Mouse (Mus musculus) cerebral cortex, adult 2 months (tissue): ENCODE measurements around the gene Dydc2.

Experiments
- WGBS: fragments of 180-500 bp; shearing (Covaris S2); methylation state at CpG from one replicate; pipeline ENCODE4 v1.1.7; 2018; 5-methylcytosine and 5-hydroxymethylcytosine counted together

Gene Dydc2

DNA sequence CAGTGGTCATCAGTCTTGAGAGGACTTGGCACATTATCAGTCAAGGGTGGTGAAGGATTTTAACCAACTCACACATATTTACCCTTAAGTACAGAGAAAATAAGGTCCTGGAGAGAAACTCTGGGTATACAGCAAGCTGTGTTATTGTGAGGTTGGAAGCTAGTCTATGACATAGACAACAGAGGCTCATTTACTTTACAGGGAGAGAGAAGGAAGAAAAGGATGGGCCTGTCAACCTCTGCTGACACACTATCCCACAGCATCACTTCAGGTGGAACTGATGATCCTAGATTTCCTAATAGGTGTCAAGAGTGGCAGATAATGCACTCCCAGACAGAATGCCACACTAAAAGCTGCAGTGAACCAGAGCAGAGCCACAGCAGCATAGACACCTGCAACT, at the start of gene Dydc2:
TSS of gene Dydc2 (minus strand) at position 101 of the 400 bp plus-strand sequence.

DNA sequence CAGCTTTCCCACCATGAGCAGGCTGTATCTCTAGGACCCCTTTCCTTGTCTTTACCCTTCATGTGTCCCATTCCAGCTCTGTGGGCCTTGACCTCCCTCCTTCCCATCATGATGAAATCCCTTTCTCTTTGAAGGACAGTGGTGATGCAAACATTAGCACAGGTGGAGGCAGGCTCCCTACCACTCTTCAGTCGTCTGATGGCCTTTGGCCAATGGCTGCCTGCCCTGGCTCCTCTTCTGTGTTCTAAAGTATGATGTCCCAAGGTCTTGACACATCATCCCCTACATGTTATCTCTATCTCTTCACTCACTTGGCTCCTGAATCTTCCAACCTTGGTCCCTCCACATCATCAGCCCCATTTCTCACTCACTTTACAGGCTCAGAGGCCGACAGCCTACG, 47.3 kb upstream of the Dydc2 start:
- 88% methylated on average over 3 of the region's 3 CpGs for WGBS

DNA sequence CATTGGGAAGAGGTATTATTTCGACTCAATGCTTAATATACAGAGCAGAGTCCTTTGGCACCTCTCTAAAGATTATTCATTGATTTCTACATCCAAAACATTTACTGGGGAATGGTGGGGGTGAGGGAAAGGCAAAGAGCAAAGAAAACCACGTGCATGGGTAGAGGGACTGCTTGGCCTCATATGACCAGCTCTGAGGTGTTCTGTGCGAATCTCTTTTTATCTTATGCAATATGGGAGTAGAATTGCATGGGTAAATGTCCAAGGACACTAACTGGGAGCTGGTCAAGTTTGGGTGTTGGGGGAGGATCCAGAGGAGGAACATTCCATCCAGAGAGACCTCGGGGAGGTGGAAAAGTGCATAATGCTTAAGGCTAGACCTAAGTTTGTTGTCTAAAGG, 43.9 kb upstream of the Dydc2 start:
- WGBS, result 80% methylated on average over 4 of the region's 4 CpGs

DNA sequence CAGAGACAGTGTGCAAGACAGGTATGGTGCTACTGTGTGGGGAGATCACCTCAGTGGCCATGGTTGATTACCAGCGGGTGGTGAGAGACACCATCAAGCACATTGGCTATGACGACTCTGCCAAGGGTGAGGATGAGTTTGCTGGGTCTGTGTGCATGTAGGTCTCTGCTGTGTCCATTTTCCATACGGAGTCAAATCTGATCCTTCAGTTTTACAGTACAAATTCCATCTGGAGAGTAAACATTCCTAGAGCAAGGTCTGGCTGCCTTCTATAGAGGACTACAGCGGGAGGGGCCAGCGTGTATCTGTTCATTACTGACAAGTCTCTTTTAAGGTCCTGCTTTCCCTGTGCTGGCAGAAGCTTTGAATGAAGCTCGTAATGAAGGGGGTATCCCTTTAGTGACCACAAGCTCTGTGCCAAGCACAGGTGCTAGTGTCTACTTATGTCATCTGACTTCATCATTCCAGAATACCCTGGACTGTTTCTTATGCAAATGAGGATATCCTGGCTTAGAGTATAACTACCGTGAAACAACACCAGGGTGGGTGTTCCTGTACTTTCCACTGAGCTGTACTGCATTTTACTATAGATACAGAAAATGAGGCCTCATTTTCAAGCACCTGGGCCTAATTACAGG, 42.1 kb upstream of the Dydc2 start:
- WGBS, result 88% methylated on average over 7 of the region's 7 CpGs

DNA sequence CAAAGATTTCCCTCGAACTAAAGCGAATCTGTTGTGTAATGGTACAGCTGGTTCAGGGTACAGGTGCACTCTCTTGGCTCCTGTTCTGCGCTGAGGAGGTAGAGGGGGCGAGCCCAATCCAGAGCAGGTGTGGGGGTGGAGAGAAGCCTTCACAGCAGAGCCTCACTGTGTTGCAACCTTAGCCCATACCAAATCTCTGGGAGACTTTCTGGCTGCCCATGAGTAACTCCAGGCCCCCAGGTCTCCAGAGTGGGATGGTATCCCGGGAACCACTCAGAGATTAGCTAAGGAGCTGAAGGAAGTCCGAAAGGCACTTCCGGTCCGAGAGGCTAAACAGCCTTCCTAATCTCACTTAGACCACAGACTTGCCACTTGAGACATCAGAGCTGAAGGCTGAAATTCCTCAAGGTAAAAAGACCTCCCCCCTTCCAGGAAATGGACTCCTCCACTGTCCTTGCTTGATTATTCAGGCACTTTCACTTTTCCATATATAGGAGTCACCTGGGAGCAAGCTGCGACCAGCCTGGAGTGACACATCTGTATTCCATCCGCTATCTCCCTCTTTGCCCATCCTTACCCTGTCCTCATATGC, 35.9 kb upstream of the Dydc2 start, which contains the start of gene Mat1a:
TSS of gene Mat1a (plus strand) at position 183 of the 592 bp plus-strand sequence.
- 80% methylated on average over 10 of the region's 10 CpGs for WGBS

DNA sequence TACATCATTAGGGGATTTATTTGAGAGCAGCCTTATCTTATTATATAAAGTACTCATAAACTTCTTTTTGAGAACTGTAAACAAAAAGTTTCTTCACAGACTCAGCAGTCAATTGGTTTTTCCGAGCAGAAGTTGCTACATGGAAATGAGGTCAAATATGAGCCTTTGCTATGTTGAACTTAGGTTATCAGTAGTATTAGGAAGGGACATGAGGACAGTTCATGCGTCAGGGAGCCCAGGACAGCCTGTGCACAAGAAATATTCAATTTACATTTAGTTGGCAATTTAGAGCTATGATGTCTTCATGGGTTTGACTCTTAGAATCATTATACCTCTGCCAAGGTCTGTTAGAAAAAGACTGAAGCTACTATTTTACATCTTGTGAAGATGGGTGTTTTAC, 33.3 kb upstream of the Dydc2 start:
- 79% methylated on average over 2 of the region's 2 CpGs for WGBS

DNA sequence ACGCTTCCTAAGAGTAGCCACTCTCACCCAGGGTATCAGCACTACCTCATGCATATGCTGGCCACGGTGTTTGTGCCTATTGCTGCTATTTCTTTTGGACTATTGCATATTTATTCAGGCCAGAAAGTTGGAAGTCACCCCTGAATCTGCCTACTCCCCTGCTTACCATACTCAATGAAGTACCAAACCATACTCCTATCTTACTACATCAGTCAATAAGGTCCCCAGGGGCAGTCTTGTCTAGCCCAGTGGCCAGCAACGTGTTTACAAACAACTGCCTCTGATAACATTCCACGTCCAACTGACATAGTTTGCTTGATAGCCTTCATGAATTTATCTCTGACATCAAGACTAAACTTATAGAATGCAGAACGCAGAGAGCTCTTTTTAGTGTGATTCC, 32.2 kb upstream of the Dydc2 start:
- WGBS, result 84% methylated on average over 5 of the region's 5 CpGs

DNA sequence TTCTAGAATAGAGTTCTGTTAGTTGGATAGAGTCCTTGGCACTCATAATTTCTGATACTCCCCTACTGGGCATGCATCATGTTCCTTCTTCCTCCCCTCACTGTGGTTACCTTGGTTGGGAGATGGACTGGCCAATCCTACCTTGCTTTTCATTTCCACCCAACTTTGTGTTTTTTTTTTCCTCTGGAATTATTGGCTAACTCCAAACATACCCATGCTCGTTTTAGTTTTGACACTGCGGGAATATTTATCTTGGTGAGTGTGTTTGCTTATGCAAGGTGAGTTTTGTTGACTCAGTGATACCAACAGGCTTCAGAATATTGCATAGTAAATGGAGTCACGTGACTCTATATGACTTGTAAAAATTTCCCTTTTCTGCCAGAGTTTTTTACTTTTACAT, 31.7 kb upstream of the Dydc2 start:
- WGBS, result 83% methylated on average over 3 of the region's 3 CpGs

DNA sequence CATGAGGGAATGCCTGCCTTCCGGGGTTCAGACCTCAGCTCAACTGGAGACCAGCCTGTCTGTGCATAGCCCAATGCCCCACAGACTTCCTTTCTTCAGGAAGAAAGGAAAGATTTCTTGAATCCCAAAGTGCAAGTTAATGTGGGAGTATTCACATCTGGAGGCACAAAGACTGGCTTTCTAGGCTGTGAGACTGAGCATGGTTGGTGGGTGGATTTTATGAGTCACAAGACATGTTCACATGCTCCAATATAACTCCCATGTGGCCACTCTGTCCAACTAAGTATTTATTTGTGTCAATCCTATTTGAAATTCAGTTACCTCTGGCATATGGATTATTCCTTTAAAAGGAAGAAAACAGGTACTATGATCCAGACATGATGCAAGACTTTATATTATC, 29.7 kb upstream of the Dydc2 start:
- WGBS, result 79% methylated on average over 1 of the region's 1 CpGs

DNA sequence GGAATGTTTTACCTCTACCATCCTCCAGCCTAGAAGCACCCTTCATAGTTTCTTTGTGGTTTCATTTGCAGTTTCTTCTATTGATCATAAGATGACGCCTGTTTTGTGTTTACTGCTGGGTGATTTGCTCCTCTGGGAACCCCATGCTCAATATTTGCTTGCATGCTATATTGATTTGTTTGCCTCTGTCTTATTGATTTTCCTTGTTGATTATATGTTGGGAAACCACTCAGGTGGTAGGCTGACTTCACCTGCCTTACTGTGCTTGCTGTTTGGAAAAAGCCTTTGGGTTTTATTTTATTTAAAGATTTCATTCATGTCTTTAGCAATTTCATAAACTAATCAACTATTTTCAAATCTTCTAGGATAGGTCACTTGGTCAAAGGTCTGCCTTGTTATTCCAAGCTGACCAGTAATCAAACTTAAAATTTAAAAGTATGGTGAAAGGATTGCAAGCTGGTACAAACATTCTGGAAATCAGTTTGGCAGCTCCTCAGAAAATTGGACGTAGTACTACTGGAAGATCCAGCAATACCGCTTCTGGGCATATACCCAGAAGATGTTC, 27.4 kb upstream of the Dydc2 start:
- 89% methylated on average over 3 of the region's 3 CpGs for WGBS

DNA sequence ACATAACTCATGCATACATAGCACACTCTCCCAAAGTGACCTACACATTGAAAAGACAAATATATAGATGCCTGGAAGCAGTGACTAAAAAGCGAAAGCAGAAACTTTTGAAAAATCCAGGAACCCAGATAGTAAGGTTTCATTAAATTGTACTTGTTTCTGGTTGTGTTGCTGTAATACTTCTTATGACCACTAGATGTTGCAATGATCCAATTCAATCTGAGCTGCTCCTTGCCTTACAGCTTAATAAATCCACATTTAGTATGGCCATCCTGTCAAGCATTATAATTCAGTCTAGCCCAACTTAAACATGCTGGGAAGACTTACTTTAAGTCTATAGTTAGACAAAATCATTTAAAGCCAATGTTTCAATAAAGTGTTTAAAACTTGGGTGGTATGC, 25.1 kb upstream of the Dydc2 start:
- WGBS, result 67% methylated on average over 1 of the region's 1 CpGs

DNA sequence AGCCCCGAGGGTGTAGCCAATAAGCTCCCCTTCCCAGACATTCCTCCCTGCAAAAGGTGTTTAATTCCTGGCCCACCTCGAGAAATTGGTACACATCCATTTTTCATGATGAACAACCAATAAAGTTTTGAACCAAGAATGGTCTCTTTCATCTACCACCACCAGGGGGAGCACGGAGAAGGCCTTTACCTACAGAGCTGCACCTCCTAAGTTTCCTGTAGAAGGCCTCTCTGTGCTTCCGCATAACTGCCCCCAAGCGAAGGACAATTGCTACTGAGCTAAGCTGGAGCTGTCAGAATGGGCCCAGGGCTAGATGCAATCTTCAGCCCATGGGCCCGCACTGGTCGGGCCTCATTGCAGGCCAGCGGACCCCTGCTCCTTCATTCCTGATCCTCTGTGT, 21.8 kb upstream of the Dydc2 start:
- WGBS, result 52% methylated on average over 8 of the region's 8 CpGs

DNA sequence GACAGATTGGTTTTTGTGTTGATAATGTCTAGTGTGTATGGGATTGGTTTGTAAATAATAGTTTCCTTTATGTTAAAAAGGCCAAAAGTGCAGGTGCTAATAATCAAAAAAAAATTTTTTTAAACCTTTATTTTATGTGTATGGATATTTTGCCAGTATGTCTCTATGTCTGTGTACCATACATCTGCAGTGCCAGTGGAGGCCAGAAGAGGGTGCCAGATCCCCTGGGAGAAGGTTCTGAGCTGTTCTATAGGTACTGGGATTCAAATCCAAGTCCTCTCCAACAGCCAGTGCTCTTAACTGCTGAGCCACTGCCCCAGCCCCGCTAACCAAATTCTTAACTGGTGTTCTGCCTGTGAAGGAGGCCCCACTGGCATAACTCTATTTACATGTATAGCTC, 18.5 kb upstream of the Dydc2 start:
- WGBS, result 91% methylated on average over 1 of the region's 1 CpGs

DNA sequence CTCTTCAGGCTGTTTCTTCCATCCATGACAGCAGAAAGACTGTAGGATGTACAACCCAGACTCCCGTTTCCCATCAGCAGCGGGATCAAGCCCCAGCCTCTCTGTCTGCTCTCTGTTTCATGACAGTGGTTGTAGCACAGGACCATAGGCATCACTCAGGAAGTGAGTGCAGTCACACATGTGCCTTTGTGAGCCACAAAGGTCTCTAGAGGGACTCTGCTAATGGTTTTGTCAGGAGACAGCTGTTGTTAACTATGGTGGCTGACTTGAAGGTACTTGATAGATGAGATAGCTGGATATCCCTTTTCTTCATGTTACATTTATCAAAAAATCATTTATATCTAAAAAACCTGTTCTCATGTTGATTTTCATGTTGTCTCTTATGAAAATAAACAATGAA, 13.4 kb upstream of the Dydc2 start:
- 80% methylated on average over 2 of the region's 2 CpGs for WGBS

DNA sequence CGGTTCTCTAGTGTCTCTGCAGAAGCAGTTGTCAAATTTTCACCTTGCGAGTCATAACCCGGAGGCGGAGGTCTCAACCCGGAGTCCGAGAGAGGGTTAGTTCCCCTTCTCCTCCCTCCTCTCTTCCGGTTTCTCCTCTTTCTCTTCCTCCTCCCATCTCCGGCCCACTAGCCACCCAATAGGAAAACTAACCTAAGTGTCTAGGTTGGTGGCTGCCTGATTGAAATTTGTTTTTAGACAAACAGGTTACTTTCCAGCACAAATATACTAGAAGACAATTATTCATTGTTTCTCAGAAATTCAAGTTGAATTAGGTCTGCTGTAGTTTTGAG, 3.9 kb upstream of the Dydc2 start:
- 4% methylated on average over 8 of the region's 8 CpGs for WGBS

DNA sequence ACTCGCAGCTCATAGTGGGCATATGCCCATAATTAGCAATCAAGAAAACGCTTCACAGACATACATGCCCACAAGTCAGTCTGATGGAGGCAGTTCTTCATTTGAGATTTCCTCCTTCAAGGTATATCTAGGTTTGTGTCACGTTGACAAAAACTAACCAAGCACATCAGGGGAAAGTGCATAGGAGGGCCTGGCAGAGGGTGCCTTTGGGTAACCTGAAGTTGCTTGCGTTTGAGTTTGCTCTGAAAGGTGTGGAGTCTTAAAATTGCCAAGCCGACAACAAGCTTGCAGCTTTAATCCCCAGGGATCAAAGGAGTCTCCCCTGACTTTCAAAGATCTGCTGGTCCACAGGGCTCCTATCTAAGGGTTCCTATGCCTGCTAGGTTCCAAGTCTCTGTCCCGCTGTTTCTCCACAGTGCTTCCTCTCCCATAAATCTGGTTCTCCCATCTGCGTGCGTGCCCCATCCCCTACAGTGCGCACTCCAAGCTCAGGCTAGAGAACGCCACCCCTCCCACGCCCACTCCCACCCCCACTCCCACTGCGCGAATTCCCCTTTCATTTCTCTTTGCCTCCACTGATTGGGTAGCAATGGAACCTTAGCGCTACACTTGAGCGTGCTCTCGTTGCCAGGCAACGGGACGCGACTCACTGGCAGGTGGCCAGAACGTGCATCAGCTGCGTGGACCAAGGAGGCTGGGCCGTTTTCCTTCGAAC, 3.4 kb upstream of the Dydc2 start, which contains the start of gene Dydc1:
TSS of gene Dydc1 (plus strand) at position 683 of the 715 bp plus-strand sequence.
- WGBS, result 10% methylated on average over 23 of the region's 23 CpGs

DNA sequence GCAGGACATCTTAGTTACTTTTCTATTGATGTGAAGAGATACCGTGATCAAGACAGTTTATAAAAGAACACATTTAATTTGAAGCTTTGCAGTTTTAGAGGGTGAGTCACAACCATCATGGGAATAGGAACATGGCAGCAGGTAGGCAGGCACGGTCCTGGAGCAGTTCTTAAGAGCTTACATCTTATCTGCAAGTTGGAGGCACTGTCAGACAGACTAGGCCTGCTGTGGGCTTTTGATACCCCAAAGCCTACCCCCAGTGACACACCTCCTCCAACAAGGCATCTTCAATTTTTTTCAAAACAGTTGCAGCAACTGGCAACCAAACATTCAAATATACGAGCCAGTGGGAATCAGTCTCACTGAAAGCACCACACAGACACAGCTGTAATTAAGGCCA, 1.3 kb upstream of the Dydc2 start:
- WGBS, result 69% methylated on average over 3 of the region's 3 CpGs

DNA sequence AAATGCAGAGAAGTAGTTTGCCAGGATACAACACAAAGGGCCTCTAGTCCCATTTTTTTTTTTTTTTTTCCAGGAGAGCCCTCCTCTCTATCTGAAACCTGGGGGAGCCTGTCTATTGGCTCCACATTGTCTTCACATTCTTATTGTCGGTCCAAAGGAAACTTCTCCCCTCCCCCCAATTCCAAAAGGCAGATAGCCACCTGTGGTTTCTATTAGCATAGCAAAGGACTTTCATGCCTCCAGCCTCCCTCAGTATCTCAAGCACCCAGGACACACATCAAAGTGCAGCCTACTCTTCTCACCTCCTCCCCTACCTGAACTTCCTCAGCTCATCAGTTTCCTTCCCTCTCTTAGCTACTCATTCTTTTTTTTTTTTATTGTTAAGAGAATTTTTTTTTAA, 2.6 kb downstream of the Dydc2 start:
- WGBS, result 64% methylated on average over 1 of the region's 1 CpGs

DNA sequence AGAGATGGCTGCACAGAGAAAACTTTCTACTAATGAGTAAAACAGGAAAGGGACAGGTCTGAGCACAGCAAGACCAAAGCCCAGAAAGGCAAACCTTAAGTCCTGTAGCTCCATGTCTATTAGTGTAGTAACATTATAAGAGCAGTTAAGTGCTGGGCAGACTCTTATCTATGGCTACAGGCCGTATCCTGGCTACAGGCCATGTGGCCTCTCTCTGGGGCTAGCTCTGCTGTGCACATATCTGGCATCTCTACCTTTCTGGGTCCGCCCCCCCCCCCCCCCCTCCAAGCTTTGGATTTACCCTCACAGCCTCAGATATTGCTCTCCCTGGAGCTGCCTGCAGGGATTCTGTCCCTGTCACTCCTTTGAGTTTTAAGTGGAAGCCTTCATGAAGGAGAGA, 3.8 kb downstream of the Dydc2 start:
- WGBS, result 83% methylated on average over 1 of the region's 2 CpGs

DNA sequence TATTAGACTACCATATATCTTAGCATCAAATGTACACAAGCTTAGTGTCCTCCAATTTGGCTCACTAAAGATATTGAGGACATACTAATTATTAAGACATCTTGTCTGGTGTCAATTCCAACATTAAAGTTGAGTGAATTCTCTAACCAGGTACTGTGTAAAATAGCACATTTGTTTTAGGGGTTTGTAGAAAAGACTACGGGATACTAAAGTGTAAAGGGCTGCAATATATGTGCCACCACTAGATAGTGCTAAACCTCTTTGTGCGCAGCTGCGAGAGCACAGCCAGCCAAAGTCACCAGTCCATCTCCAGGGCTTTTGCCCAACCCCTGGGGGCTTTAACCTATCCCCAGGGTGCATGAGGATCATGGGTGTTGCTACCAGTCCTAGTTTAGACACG, 15.8 kb downstream of the Dydc2 start:
- 18% methylated on average over 3 of the region's 4 CpGs for WGBS

DNA sequence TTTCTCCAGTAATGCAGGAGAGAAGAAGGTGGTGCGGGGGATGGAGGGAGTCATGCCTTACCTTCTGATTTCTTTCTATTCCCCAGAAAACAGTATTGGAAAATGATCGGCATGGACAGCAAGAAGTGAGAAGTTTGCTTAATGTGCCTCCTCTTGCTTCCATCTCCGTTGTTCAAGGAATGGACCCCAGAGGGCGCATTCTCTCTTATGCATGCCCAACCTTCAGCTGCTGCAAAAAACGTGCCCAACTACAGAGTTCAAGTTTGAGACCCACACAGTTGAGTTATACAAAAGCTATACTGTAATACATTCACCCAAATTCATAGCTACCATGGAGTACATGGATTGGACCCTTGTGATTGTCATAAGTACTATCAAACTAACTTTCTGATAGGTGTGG, 16.5 kb downstream of the Dydc2 start:
- 75% methylated on average over 5 of the region's 5 CpGs for WGBS

DNA sequence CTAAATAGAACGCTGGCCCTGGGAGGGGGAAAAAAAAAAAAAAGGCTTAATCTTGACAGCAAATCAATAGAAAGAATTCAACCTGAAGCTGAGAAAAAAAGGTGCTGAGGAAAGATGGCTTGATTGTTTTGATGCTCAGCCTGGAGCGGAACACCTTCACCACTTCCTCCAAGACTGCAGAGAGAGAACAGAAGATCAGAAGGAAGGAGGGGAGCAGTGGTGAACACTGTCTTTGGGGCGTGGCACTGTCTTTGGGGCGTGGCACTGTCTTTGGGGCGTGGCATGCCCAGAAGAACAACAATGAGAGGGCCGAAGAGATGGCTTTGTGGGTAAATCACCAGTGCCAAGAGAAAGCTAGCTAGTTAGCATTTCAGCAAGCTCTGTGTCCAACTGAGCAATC, 18.5 kb downstream of the Dydc2 start:
- 81% methylated on average over 6 of the region's 6 CpGs for whole genome bisulfite sequencing

DNA sequence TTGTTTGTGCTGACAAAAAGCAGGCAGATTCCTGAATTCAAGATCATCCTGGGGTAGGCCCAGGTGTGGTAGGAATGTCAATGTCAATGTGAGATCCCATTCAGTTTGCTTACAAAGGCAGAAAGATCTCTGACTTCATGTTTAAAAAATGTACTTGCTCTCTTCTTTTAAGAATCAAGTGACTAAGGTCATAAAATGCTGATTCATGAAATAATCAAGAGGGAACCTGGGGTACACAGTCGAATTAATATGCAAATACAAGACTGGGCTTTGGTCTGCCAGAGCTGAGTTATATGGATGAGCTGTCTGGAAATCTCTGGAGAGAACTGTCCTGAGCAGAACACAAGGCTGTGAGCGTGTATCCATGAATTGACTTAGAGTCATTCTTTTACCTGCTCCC, 21.6 kb downstream of the Dydc2 start:
- 77% methylated on average over 2 of the region's 2 CpGs for WGBS
